Mouse (Mus musculus) intestine, embryonic 14.5 days (tissue): ENCODE results near the gene Ttc26. TPM values are rescaled to one million over a fixed set of nuclear protein-coding genes. Genes with fewer than 3 reads are reported as not detected.
"Not testable (repeated sequence)": the region's sequence is repeated elsewhere in the genome, so short reads cannot be mapped to it uniquely, and the experiment has no call there.

Source experiments
- ATAC-seq: fragments of 200-750 bp; cut with Nextera tagmentation; replicated peaks from 2 replicates; pipeline ENCODE4 v1.8.0; 2017; ENCODE audit warnings: low read depth, moderate number of reproducible peaks, moderate TSS enrichment, moderate library complexity; ENCODE audit not compliant: low FRiP score, low TSS enrichment
- DNase-seq: peaks from one replicate; pipeline ENCODE4 v3.0.0-alpha.2; 2018; ENCODE audit warnings: low spot score
- H3K27ac ChIP-seq: fragments of 300-500 bp; sonication (generic); 2 replicates; pipeline ENCODE4 v1.5.1; 2014; ENCODE audit warnings: low read depth, mild to moderate bottlenecking, control low read depth
- H3K27me3 ChIP-seq: fragments of 300-500 bp; sonication (generic); replicated peaks from 2 replicates; pipeline ENCODE4 v1.6.1; 2014; ENCODE audit warnings: low read length, control low read depth; ENCODE audit not compliant: control insufficient read depth, insufficient read depth
- H3K36me3 ChIP-seq: fragments of 300-500 bp; sonication (generic); 2 replicates; pipeline ENCODE4 v1.6.1; 2014; ENCODE audit warnings: low read length, control low read depth; ENCODE audit not compliant: control insufficient read depth, insufficient read depth
- H3K4me1 ChIP-seq: fragments of 300-500 bp; sonication (generic); replicated peaks from 2 replicates; pipeline ENCODE4 v1.6.1; 2014; ENCODE audit warnings: low read length, control low read depth, mixed read lengths; ENCODE audit not compliant: control insufficient read depth, insufficient read depth
- H3K4me2 ChIP-seq: fragments of 300-500 bp; sonication (generic); 2 replicates; pipeline ENCODE4 v1.6.1; 2014; ENCODE audit warnings: low read length
- H3K4me3 ChIP-seq: fragments of 300-500 bp; sonication (generic); 2 replicates; pipeline ENCODE4 v1.5.1; 2014; ENCODE audit warnings: low read depth, low read length, control low read depth, mixed read lengths
- H3K9ac ChIP-seq: fragments of 300-500 bp; sonication (generic); 2 replicates; pipeline ENCODE4 v1.6.1; 2014; ENCODE audit warnings: mild to moderate bottlenecking, low read length
- H3K9me3 ChIP-seq: fragments of 300-500 bp; sonication (generic); 2 replicates; pipeline ENCODE4 v1.6.1; 2016; ENCODE audit warnings: low read length, control low read depth; ENCODE audit not compliant: control insufficient read depth
- WGBS: fragments of 180-500 bp; shearing (Covaris S2); extraction: QIAGEN DNeasy Blood & Tissue Kit; methylation state at CpG from one replicate; pipeline ENCODE4 v1.1.7; 2014; 5-methylcytosine and 5-hydroxymethylcytosine counted together
- polyA plus RNA-seq: library from polyadenylated mRNA; unstranded; fragments of >200 nt; fragmentation: Nextera tagmentation; extraction: Ambion mirVana; gene quantifications from 2 replicates; pipeline ENCODE4 v1.2.1, GENCODE M21; 2014

The Ttc26 gene
- polyA plus RNA-seq, 1 experiment from 2014 or later: 5.0 TPM

DNA sequence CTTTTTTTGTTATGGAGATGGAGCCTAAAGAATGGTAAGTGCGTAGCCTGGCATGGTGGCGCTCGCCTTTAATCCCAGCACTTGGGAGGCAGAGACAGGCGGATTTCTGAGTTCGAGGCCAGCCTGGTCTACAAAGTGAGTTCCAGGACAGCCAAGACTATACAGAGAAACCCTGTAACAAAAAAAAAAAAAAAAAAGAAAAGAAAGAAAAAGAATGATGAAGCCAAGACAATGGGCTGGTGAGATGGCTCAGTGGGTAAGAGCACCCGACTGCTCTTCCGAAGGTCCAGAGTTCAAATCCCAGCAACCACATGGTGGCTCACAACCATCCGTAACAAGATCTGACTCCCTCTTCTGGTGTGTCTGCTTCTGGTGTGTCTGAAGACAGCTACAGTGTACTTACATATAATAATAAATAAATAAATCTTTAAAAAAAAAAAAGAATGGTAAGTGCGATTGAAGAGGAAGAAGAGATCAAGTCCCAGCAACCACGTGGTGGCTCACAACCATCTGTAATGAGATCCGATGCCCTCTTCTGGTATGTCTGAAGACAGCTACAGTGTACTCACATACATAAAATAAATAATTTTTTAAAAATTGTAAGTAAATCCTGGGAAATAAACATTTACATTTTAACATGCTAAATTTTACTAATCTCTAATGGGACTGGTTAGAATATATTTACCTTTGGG lies 22.1 kb upstream of the Ttc26 start:
- 91% methylated on average over 10 of the region's 11 CpGs for WGBS

DNA sequence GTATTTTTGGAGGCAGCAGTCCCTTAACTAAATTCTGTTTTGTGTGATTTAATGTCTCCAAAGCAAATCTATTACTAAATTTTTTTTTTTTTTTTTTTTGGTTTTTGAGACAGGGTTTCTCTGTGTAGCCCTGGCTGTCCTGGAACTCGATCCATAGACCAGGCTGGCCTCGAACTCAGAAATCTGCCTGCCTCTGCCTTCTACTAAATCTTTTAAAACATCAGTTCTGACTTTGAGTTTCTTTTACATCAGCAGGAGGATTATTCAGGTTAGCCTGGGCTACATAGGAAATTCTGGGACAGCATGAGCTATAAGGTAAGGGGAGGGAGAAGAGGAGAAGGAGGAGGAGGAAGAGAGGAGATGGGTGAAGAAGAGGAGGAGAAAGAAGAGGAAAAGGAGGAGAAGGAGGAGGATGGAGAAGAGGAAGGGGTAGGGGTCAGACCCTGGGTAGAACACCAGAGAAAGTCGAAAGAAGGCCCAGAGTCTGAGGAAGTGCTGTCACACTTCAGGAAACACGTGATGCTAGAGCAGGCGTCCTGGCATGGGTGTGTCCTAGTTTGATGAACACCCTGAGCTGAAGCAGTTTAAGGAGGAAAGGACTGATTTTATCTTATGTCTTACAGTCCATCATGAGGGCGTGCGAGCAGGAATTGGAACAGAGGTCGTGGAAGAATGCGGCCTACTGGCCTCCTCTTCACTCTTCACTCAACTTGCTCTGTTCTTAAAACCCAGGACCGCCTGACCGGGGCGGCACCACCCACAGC lies 21.4 kb upstream of the Ttc26 start:
- ATAC-seq (no peak), DNase-seq (no peak)
- Histone ChIP-seq H3K27ac (no peak overlapping the region), H3K4me1 (peaks cover 3% of the 10 kb centered on the region; the same call in 1 of the 2 replicates), H3K9me3 (no peaks in the 10 kb centered on the region), H3K9ac (no peak overlapping the region), H3K4me2 (no peak overlapping the region), H3K36me3 (no peaks in the 10 kb centered on the region), H3K4me3 (no peak overlapping the region), H3K27me3 (peaks cover 17% of the 10 kb centered on the region)
- WGBS: 77% methylated on average over 12 of the region's 12 CpGs

More for the DNA sequence above, 22.1 kb upstream of the Ttc26 start:
- H3K4me1 ChIP-seq, H3K36me3 ChIP-seq, H3K4me3 ChIP-seq, ATAC-seq, H3K9me3 ChIP-seq, H3K9ac ChIP-seq, H3K4me2 ChIP-seq, H3K27ac ChIP-seq, DNase-seq: not testable (repeated sequence)
- H3K27me3 ChIP-seq: peaks cover 24% of the 10 kb centered on the region

DNA sequence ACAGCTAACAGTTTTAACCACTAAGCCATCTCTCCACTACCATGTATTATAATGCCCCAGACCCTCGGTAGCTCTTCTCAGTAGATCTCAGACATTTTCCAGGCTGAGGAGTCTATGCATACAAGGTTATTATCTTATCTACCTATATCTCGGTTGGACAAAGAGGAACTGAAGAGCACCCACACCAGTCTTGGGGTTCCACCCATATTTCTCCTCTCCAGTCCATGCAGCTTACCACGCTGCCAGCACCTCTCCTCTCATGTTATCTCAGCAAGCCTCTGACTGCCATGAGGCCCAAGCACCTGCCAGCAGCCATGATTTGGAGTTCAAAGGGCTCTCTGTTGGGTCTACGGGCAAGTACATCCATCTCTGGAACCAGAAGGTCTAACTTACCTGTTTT lies 20.2 kb upstream of the Ttc26 start:
- Histone ChIP-seq H3K27me3 (peaks cover 5% of the 10 kb centered on the region), H3K9ac (no peak overlapping the region), H3K36me3 (no peaks in the 10 kb centered on the region), H3K4me2 (no peak overlapping the region), H3K9me3 (no peaks in the 10 kb centered on the region), H3K4me1 (no peaks in the 10 kb centered on the region), H3K4me3 (no peak overlapping the region), H3K27ac (no peak overlapping the region)
- no peak for DNase-seq
- WGBS: 81% methylated on average over 4 of the region's 4 CpGs
- ATAC-seq: no peak

DNA sequence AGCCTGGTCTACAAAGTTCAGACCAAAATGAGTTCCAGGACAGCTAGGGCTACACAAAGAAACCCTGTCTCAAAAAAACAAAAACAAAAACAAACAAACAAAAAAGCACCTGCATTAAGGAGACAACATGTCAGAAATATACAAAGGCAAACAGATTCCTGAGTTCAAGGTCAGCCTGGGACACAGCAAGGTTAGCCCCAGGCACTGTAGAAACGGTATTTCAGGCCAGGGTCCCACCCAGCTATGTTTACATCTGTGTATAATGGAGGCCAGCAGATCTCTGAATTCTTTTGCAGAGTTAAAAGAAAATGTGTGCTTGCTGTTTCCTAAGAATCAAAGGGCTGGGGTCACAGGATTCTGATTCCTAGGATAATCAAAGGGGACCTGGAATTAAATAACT lies 19.3 kb upstream of the Ttc26 start:
- WGBS: 27% methylated on average over 1 of the region's 1 CpGs
- no peak for ATAC-seq
- H3K9ac ChIP-seq: no peak overlapping the region
- no peak for DNase-seq
- no peak overlapping the region for H3K27ac ChIP-seq
- H3K9me3 ChIP-seq: no peaks in the 10 kb centered on the region
- no peak overlapping the region for H3K4me2 ChIP-seq
- no peaks in the 10 kb centered on the region for H3K4me1 ChIP-seq
- H3K27me3 ChIP-seq: no peaks in the 10 kb centered on the region
- H3K36me3 ChIP-seq: no peaks in the 10 kb centered on the region
- H3K4me3 ChIP-seq: no peak overlapping the region

DNA sequence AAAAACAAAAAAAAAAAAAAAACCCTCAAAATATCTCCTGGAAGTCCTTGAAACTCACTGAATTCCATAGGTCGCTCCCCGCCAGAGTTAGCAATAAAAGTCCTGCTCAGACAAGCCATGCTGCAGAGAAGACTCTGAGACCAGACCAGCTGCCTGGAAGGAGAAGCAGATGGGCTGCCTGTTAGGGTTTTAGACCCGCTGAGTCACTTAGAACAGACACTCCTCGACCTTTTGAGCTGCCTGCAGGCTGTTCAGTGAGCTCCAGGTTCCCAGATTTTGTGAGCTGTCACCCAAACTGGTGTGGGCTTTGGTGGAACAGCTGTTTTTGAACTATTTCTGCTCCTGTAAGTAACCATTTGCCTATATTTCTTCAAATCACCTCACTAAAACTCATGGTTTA lies 17.9 kb upstream of the Ttc26 start:
- H3K27ac ChIP-seq: no peak overlapping the region
- ATAC-seq: no peak
- no peaks in the 10 kb centered on the region for H3K9me3 ChIP-seq
- no peaks in the 10 kb centered on the region for H3K36me3 ChIP-seq
- no peak overlapping the region for H3K9ac ChIP-seq
- H3K4me2 ChIP-seq: no peak overlapping the region
- no peak overlapping the region for H3K4me3 ChIP-seq
- H3K4me1 ChIP-seq: no peaks in the 10 kb centered on the region
- WGBS: 65% methylated on average over 4 of the region's 4 CpGs
- H3K27me3 ChIP-seq: no peaks in the 10 kb centered on the region
- DNase-seq: no peak

DNA sequence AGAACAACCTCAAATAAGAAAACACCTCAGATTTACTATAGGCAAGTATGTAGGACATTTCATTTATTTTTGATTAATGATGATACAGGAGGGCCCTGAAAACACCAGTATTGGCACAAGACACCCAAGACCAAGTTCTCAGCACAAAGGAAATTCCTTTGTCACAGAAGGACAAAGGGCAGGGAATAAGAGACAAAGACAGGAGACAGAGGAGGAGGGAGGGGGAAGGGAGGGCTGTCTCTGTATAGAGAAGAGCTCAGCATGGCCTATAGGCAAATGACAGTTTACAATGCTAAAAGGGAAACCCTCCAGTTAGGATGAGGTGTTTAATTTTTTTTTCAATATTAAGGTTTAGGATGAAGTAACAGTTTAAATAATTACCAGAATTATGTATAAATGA lies 17.1 kb upstream of the Ttc26 start:
- no peak for ATAC-seq
- no peaks in the 10 kb centered on the region for H3K4me1 ChIP-seq
- H3K4me3 ChIP-seq: no peak overlapping the region

DNA sequence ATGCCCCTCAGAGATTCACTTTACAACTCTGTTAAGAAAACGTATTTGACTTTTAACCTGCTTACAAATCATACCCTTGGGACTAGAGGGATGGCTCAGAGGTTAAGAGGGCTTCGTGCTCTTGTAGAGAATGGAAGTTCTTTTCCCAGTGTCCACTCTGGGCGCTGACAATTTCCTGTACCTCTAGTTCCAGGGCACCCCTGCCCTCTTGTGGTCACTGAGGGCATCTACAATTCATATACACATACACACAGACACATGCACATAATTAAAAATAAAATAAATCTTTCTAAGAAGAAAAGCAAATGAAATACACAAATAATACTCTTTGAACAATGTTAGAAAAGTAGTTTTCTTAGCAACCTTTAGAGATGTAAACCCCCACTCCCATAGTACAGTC lies 11.3 kb upstream of the Ttc26 start:
- WGBS: 87% methylated on average over 3 of the region's 3 CpGs
- no peak for ATAC-seq

More for the DNA sequence above, 17.1 kb upstream of the Ttc26 start:
- H3K27ac ChIP-seq: no peak overlapping the region
- no peaks in the 10 kb centered on the region for H3K9me3 ChIP-seq
- H3K9ac ChIP-seq: no peak overlapping the region
- H3K36me3 ChIP-seq: no peaks in the 10 kb centered on the region
- H3K4me2 ChIP-seq: no peak overlapping the region
- DNase-seq: no peak
- H3K27me3 ChIP-seq: no peaks in the 10 kb centered on the region

DNA sequence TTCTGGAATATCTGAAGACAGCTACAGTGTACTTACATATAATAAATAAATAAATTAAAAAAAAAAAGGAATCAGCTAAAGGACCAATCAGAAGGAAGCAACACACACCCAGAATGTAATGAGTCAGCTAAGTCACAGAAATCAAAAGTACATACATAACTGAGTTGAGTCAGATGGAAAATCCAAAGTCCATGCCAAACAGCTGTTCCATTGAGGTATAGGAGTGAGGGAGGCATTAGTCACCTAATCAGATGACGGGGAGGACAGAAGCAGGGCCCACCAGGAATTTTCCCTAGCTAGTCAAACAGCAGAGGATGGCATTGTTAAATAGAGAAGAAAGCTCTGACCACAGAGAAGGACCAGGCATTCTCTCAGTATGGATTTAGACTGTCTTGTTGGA lies 7.0 kb upstream of the Ttc26 start:
- Histone ChIP-seq H3K27me3 (no peaks in the 10 kb centered on the region), H3K4me3 (no peak overlapping the region), H3K27ac (no peak overlapping the region), H3K4me1 (no peaks in the 10 kb centered on the region), H3K9me3 (peaks cover 8% of the 10 kb centered on the region; the same call in 1 of the 2 replicates), H3K9ac (no peak overlapping the region), H3K4me2 (no peak overlapping the region), H3K36me3 (no peaks in the 10 kb centered on the region)
- ATAC-seq: no peak
- no peak for DNase-seq
- WGBS: 62% methylated on average over 1 of the region's 1 CpGs

More for the DNA sequence above, 11.3 kb upstream of the Ttc26 start:
- H3K9ac ChIP-seq: no peak overlapping the region
- H3K36me3 ChIP-seq: no peaks in the 10 kb centered on the region
- peaks cover 8% of the 10 kb centered on the region; the same call in 1 of the 2 replicates for H3K9me3 ChIP-seq
- H3K4me1 ChIP-seq: no peaks in the 10 kb centered on the region
- H3K4me2 ChIP-seq: no peak overlapping the region
- no peaks in the 10 kb centered on the region for H3K27me3 ChIP-seq
- no peak overlapping the region for H3K27ac ChIP-seq
- no peak overlapping the region for H3K4me3 ChIP-seq
- no peak for DNase-seq
